Mouse (Mus musculus): ENCODE results near the gene Ubd. TPM values are rescaled to one million over a fixed set of nuclear protein-coding genes. Genes with fewer than 3 reads are reported as not detected.
"Not testable (repeated sequence)": the region's sequence is repeated elsewhere in the genome, so short reads cannot be mapped to it uniquely, and the experiment has no call there.

The Ubd gene
- polyA plus RNA-seq (2015; fragmentation: Nextera tagmentation; extraction: Ambion mirVana) = 83.6 and 90.3 TPM in 2 replicates

DNA sequence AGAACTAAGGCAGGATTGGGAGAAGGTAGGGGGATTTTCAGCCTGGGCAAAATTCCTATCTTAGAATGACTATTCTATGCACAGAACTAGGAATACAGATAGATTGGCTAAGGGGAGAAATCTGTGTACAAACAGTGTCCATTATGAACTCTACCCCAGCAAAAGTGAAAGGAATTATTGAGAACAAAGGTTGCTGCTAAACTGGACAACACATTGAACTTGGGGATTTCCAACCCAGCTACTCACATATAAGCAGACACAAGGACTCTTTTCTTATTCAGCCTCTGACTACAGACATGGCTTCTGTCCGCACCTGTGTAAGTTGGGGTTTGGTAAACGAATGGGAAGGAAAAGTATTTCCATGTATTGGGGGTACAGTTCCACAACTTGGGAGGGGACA, at the start of gene Ubd:
Gene Ubd, plus strand, starts transcription at position 237 of the 400 bp plus-strand sequence.
- no peak for DNase-seq (ENCODE audit: low spot score)

DNA sequence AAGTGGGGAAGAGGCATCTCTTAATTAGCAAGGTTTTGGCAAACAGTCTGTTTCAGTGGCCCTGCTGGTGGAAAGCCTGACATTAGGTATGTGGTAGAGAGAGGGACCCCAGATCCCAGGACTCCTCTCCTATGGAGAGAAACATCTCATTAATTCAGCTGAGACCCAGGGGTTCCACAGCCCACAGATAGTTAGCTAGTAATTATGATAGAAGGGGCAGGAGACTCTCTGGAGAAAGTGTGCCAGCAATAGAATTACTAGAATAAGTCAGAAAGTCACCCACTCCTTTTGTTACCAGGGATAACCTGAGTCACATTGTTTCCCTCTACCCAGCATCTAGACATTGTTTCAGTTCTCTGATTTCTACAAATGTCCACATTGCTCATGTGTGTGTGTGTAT, 32.3 kb upstream of the Ubd start, which contains the start of gene Olfr93:
Gene Olfr93, minus strand, starts transcription at position 101 of the 400 bp plus-strand sequence.
- no peak for DNase-seq (ENCODE audit: low spot score)

DNA sequence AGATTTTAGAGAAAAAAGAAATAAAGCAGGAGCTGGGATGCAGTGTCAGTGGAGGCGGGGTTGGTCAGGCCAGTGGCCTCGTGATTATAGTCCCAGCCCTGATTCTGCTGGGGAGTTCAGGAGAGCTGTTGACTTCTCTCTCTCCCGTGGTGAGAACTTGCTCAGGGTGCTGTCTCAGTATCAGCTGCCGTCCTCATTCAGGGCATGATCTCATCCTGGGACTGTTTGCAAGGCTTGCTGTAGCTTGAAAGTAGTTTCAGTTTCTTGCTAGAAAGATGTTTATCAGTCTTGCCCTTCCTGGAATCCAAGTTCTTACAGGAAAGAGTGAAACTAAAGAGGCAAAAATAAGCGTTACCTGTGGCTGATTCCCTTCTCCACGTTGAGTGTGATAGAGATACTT, 8.2 kb upstream of the Ubd start:
- DNase-seq (ENCODE audit: low spot score) = no peak

DNA sequence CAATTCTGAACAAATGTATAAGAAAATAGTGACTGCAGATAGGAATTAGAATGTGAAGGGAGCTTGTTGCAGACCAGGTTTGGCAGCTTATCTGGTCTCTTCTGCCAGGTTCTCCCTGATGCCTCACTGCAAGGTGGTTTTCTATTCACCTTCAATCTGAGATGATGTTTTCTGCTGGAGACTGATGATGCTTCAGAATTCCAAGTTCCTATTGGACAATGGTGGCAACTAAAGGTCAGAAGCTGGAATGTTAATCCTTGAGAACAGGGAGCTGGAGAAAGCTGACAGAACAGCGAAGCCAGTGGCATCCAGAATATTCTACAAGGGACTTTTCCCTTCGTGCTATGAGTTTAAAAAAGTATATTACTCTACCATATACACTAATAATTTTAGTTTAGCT, 3.0 kb upstream of the Ubd start:
- DNase-seq (ENCODE audit: low spot score) = no peak

DNA sequence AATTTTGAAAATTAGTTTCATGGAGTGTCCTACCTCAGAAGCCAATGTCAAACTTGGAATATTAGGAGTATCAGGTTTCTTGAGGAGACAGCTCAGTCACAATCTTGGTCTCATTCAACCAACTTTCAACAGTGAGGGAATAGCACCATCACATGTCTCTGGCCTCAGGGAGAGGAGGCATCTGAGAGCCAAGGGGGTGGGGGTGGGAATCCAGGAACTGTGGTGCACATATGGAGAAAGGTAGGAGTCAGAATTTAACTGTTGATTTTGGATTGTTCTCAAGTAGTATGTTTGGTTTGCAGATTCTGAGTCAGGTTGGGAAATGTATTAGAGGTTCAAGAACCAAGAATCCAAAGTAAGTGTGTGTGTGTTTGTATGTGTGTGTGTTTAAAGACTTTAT, 660 bp upstream of the Ubd start:
- no peak for DNase-seq (ENCODE audit: low spot score)

DNA sequence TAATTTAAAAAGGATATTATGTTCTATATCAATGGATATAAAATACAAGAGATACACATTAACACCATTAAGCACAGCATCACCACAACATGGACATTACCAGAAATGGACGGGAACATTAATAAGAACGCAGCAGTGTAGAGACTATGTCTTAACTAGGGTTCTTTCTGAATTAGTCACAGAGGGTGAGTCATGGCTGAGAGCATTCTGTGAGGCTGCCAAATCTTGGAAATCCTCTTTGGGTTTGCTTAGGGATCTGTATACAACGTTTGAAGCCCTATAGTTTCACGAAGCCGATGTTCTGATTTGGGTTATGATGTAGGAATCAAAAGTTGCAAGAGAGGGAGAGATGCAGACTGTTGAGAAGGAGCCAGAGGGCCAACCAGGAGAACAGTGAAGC, 1.1 kb downstream of the Ubd start:
- no peak for DNase-seq (ENCODE audit: low spot score)

DNA sequence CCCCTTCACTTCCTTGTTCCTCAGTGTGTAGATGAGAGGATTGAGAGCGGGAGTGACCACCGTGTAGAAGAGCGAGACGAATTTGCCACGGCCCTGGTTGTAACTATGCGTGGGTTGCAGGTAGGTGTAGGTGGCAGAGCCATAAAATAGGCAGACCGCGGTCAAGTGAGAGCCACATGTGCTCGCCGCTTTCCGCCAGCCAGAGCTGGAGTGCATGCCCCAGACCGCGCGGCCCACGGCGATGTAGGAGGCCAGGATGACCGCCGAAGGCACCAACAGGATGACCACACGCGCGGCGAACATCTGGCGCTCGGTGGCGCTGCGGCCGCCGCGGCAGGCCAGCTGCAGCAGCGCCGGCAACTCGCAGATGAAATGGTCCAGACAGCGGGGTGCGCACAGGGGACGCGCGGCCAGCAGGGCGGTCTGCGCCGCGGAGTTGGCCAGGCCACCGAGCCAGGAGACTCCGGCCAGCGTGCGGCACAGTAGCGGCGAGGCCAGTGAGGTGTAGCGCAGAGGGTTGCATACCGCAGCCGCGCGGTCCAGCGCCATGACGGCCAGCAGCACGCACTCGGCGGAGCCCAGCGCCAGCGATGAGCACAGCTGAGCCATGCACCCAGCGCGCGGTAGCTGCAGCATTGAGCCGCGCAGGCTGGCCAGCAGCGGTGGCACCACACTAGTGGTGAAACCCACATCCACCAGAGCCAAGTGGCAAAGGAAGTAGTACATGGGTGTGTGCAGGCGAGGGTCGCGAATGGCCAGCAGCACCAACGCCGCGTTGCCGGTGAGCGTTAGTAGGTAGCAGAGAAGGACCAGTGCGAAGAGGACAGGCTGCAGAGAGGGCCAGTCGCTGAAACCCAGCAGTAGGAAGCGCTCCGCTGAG, 3.4 kb downstream of the Ubd start:
- DNase-seq (ENCODE audit: low spot score) = no peak

DNA sequence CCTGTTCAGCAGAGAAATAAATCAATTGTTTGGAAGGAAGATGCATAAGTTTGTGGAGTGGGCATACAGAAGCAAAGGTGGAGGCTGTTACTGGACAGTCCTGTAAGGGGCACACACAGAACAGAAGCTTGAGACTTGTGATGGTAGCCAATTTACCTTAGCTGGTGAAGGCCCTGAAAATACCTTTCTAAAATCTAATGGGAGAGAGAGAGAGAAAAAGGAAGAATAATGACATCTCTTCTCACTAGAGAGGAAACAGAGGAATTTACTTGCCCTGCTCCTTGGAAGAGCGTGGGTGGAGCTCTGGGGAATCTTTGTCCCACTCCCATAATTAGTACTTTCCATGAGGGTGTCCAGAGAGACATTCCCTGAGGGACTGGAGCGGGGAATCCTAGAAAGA, 7.2 kb downstream of the Ubd start, which contains the start of gene Olfr94:
Gene Olfr94, minus strand, starts transcription at position 101 of the 400 bp plus-strand sequence.
- no peak for DNase-seq (ENCODE audit: low spot score)

DNA sequence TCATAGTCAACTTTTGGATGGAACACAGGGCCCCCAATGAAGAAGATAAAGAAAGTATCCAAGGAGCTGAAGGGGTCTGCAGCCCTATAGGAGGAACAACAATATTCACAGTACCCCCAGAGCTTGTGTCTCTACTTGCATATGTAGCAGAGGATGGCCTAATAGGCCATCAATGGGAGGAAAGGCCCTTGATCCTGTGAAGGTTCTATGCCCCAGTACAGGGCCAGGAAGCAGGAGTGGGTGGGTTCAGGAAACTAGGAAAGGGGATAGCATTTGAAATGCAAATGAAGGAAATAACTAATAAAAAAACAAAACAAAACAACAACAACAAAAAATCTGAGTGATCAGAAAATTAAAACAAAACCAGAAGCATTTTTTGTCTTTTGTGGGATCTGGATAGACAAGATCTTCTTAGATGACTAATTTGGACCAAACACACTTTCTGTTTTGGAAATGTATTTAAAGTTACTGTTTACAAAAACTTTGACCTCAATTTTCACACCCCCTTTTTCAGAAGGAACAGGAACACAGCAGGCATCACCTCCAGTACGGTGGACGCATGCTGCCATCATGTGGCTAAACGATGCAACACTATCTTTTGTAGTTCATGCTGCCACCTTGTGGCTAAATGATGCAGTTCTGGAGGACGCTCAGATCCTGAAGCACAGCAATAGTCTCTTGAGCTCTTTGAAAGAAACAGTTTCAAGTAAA, 9.7 kb downstream of the Ubd start:
- DNase-seq (ENCODE audit: low spot score) = peak; percentile 71

DNA sequence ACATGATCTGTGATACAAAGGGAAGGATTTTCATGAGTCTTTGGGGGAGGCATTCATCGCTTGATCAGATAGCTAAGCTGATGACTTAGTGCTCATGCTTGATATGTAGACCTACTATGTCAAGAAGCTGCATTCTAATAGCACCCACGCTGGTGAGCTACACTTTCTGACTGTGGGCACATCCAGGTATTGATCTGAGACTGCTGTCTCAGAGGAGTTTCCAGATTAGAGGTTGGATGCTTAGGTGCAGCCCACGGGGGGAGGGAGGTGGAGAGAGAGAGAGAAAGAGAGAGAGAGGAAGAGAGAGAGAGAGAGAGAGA, 10.2 kb downstream of the Ubd start:
- DNase-seq (ENCODE audit: low spot score) = no peak

DNA sequence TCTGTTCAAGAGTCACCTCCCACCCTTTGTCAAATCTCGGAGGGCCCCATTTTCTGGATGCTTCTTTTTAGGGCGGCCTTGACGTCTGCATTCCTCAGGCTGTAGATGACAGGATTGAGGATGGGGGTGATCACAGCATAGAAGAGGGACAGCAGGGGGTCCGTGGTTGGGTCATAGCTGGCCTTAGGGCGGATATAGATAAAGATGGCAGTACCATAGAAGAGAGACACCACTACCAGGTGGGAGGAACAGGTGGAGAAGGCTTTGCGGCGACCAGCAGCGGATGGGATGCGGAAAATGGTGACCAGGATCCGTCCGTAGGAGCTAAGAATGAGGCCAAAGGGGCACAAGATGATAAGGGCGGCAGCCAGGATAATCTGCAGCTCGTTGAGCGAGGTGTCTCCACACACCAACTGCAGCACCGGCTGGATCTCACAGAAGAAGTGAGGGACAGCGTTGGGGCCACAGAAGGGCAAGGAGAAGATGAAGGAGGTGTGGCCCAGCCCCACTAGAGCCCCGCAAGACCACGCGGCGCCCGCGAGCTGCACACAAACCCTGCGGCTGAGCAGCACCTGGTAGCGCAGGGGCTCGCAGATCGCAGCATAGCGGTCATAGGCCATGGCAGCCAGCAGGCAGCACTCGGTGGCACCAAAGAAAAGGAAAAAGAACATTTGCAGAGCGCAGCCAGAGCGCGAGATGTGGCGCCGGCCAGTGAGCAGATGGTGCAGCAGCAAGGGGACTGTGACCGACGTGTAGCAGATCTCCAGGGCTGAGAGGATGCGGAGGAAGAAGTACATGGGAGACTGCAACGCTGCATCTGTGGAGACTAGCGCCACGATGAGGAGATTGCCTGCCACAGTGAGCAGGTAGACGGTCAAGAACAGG, 17.4 kb downstream of the Ubd start:
- DNase-seq (ENCODE audit: low spot score) = no peak

DNA sequence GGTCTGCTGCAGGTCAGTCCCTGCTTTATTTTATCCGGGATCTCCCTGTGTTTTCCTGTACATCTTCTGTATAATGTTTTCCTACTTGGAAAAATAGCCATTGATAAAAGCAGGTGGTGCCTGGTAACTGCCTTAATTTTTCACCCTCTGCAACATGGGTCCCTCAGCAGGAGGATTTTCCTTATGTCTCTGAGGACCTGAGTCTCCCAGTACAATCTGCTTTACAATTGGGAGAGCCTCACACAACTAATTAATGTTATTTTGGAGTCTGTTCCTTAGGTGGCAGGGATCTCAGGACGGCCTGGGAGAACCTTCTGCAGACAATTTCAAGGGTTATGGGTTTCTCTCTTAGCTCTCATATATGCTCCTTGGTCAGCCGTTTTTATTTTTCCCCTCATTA, 19.3 kb downstream of the Ubd start, which contains the start of gene Olfr95:
Gene Olfr95, minus strand, starts transcription at position 101 of the 400 bp plus-strand sequence.
- DNase-seq (ENCODE audit: low spot score) = no peak

DNA sequence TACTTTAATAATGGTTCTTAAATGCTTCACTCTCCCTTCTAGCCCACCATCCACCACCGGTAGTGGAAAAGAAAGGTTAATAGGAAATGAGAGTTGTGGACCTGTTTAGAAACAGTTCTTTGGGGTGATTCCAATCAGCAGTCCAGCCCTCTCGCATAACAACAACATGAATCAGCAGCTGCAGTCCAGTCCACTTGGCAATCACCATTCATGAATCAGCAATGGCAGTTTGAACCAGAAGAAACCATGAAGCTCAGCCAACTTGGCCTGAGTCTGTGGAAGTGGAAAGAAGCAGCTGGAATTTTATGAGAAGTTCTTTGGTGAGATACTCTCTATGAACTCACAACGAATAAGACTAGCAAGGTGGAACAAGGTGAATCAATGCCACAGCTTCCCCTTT, 24.8 kb downstream of the Ubd start:
- no peak for DNase-seq (ENCODE audit: low spot score)

DNA sequence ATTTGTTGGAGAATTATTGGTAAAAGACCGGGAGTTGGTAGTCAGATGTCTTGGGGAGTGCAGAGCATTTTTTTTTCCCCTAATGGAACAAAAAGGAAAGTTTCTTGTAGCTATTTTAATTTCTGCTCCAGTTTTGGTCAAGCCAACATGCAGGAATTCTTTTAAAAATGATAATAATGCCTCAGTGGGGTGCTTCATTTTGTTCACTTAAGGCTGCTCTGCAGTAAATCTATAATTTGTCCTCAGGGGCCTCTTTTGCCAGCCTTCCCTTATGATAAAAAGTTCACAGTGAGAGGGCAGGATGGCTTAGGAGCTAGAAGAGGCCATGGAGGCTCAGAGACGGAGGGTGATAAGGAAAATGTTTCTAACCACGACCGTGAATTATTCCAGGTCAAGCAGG, 26.2 kb downstream of the Ubd start, which contains the start of gene Olfr96:
Gene Olfr96, plus strand, starts transcription at position 301 of the 400 bp plus-strand sequence.
- DNase-seq (ENCODE audit: low spot score) = no peak

DNA sequence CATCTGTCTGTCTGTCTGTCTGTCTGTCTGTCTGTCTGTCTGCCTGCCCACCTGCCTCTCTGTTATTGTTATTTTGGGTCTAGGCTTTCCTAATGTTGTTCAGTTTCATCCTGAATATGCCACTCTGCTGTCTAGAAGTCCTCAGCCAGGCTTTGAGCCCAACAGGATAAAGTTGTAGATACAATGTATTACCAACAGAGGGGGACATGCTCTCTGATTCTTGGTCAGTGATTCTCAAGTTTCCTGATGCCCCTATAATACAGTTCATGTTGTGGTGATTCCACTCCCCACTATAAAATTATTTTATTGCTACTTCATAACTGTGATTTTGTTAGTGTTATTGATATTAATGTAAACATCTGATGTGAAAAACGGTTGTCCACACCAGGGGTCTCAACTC, 28.2 kb downstream of the Ubd start:
- no peak for DNase-seq (ENCODE audit: low spot score)

DNA sequence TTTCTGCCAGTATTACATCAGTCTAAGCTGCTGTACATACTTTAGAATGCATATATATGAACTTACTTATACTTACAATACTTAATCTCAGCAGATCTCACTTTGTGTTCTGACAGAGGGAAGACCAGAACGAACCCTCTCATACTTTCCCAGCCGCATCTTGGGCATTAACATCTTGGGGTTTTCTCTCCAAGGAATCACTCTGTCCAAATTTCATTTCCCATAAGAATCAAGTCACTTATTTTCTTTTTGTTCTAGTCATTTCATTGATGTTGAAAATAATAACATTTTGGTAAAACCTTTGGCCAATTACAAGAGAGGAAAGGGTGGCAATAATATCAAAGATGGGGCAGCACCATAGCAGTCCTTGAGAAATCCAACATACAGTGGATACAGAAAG, 43.5 kb downstream of the Ubd start, which contains the start of gene Olfr97:
Gene Olfr97, minus strand, starts transcription at position 101 of the 400 bp plus-strand sequence.
- DNase-seq (ENCODE audit: low spot score) = not testable (repeated sequence)

DNA sequence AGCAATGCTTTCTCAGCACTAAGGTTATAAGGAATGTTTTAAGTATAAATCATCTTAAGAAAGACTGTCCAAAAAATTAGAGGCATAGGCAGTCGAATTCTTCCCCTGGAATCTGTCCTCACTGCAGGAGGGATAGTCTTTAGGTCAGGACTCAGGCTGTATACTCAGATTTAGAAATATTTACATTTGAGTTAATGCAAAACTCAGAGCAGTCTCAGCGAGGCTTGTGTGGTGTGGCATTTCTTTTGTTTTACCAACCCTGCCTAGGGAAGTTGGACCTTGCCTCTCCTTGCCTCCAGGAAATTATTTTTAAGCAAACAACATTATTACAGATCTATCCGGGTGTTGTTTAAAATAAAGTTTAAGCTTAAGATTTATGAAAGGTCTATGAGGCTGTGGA, 48.5 kb downstream of the Ubd start:
- DNase-seq (ENCODE audit: low spot score) = no peak

All from thymus, postnatal 0 days (tissue).